Mouse (Mus musculus): Measurements from ENCODE around the gene Gabpb1. TPM values are rescaled to one million over a fixed set of nuclear protein-coding genes. Genes with fewer than 3 reads are reported as not detected.

Gabpb1 gene
- 21.9 TPM for polyA plus RNA-seq (2015; fragmentation: Illumina TruSeq; extraction: RNeasy Lipid Tissue Mini Kit (QIAGEN cat#74804); ENCODE audit: low read depth, low replicate concordance)

GRCm38 (mm10) chr2:126676122-126676515 is at the start of gene Gabpb1:
Gene Gabpb1, minus strand, starts transcription at chr2:126676337.

GRCm38 (mm10) chr2:126706759-126707437 is 30.8 kb upstream of the Gabpb1 start, which contains the start of gene Usp8:
Gene Usp8, plus strand, starts transcription at chr2:126707328.

GRCm38 (mm10) chr2:126619249-126619704 is 56.9 kb downstream of the Gabpb1 start, which contains the start of gene Hdc:
Gene Hdc, minus strand, starts transcription at chr2:126619299.

Other genes starting within 250 kb of the Gabpb1 start
- gene Atp8b4, start 175.7 kb downstream of the Gabpb1 start, polyA plus RNA-seq (2015; fragmentation: Illumina TruSeq; extraction: RNeasy Lipid Tissue Mini Kit (QIAGEN cat#74804); ENCODE audit: low read depth, low replicate concordance): not detected
- 9.4 TPM for gene Slc27a2, start 123.9 kb downstream of the Gabpb1 start, polyA plus RNA-seq (2015; fragmentation: Illumina TruSeq; extraction: RNeasy Lipid Tissue Mini Kit (QIAGEN cat#74804); ENCODE audit: low read depth, low replicate concordance)
- 2.6 TPM for gene Hdc, start 57.0 kb downstream of the Gabpb1 start, polyA plus RNA-seq (2015; fragmentation: Illumina TruSeq; extraction: RNeasy Lipid Tissue Mini Kit (QIAGEN cat#74804); ENCODE audit: low read depth, low replicate concordance)
- gene Usp8, start 31.0 kb upstream of the Gabpb1 start, polyA plus RNA-seq (2015; fragmentation: Illumina TruSeq; extraction: RNeasy Lipid Tissue Mini Kit (QIAGEN cat#74804); ENCODE audit: low read depth, low replicate concordance): 40.4 TPM
- 0.45 TPM for gene Usp50, start 107.1 kb upstream of the Gabpb1 start, polyA plus RNA-seq (2015; fragmentation: Illumina TruSeq; extraction: RNeasy Lipid Tissue Mini Kit (QIAGEN cat#74804); ENCODE audit: low read depth, low replicate concordance)
- 25.7 TPM for gene Trpm7, start 199.9 kb upstream of the Gabpb1 start, polyA plus RNA-seq (2015; fragmentation: Illumina TruSeq; extraction: RNeasy Lipid Tissue Mini Kit (QIAGEN cat#74804); ENCODE audit: low read depth, low replicate concordance)

Measured in brain, adult 10 weeks (tissue).